Mouse (Mus musculus): Measurements from ENCODE around the gene Atp2a3. TPM values are rescaled to one million over a fixed set of nuclear protein-coding genes. Genes with fewer than 3 reads are reported as not detected.
A peak's percentile ranks its signal among the peaks of the same experiment; 100 is the strongest.

Atp2a3 gene
- total RNA-seq, 2 experiments from 2014 or later, result 17.1 to 19.0 TPM

- peak; percentile 40 to 59 for DNase-seq
- intact Hi-C loops (cut with DNase I), result no loop called here
Measured at GRCm38 (mm10) chr11:73024236-73024904, 63.4 kb downstream of the Atp2a3 start.

- DNase-seq, result no peak
- intact Hi-C loops (cut with DNase I), result no loop called here
Measured at GRCm38 (mm10) chr11:73026961-73027360, 66.0 kb downstream of the Atp2a3 start.

- DNase-seq, result peak; percentile 91 to 93
- intact Hi-C loops (cut with DNase I), result no loop called here
Measured at GRCm38 (mm10) chr11:73030821-73031498, 70.0 kb downstream of the Atp2a3 start.

GRCm38 (mm10) chr11:73031536-73031935 is 70.6 kb downstream of the Atp2a3 start:
- intact Hi-C loops (cut with DNase I), result no loop called here
- no peak for DNase-seq

- intact Hi-C loops (cut with DNase I), result no loop called here
- no peak for DNase-seq
Measured at GRCm38 (mm10) chr11:73036077-73036476, 75.1 kb downstream of the Atp2a3 start.

GRCm38 (mm10) chr11:73036889-73037288 is 75.9 kb downstream of the Atp2a3 start:
- DNase-seq, result no peak
- intact Hi-C loops (cut with DNase I), result no loop called here

- intact Hi-C loops (cut with DNase I), result loop anchor here (2.0 kb wide), 1 partner anchor 111 kb away; no protein-coding TSS in a partner anchor
- no peak for DNase-seq
Measured at GRCm38 (mm10) chr11:73037691-73038090, 76.7 kb downstream of the Atp2a3 start.

GRCm38 (mm10) chr11:73039102-73039799 is 78.3 kb downstream of the Atp2a3 start:
- peak; percentile 79 to 87 for DNase-seq
- intact Hi-C loops (cut with DNase I), result loop anchor here (1.0 to 2.0 kb wide), 2 partner anchors 32 to 112 kb away; no protein-coding TSS in a partner anchor

Small RNAs within 50 kb of the gene (microRNA-seq; reads per million reads assigned to microRNA genes)
- 0 reads per million in 2 experiments for gene Gm44467

Other genes starting within 250 kb of the Atp2a3 start
- gene Cyb5d2, start 165.0 kb upstream of the Atp2a3 start, total RNA-seq (2021), result 1 to 10 TPM; 8.0 to 9.0 TPM
- 10 to 100 TPM; 28.0 to 33.2 TPM for gene Zzef1, start 164.9 kb upstream of the Atp2a3 start, total RNA-seq (2021)
- gene P2rx1, start 37.9 kb downstream of the Atp2a3 start, total RNA-seq (2021), result under 1 TPM; 0.72 to 0.98 TPM
- gene Camkk1, start 57.8 kb downstream of the Atp2a3 start, total RNA-seq (2021), result 1 to 10 TPM; 1.1 to 2.0 TPM
- gene Ncbp3, start 86.6 kb downstream of the Atp2a3 start, total RNA-seq (2021), result 1 to 10 TPM; 9.0 TPM
- gene Itgae, start 129.4 kb downstream of the Atp2a3 start, total RNA-seq (2021), result under 1 TPM in 1 of 2 experiments, not detected in 1; 0.07 TPM
- gene Haspin, start 177.1 kb downstream of the Atp2a3 start, total RNA-seq (2021), result 1 to 10 TPM; 2.4 TPM
- gene P2rx5, start 199.3 kb downstream of the Atp2a3 start, total RNA-seq (2021), result 1 to 10 TPM; 7.4 to 8.1 TPM
- 10 to 100 TPM; 71.4 to 82.7 TPM for gene Emc6, start 215.9 kb downstream of the Atp2a3 start, total RNA-seq (2021)
- 100 to 1,000 TPM in 1 of 2 experiments, 10 to 100 TPM in 1; 89.1 to 105 TPM for gene Tax1bp3, start 215.9 kb downstream of the Atp2a3 start, total RNA-seq (2021)
- gene Ctns, start 237.9 kb downstream of the Atp2a3 start, total RNA-seq (2021), result 10 to 100 TPM; 11.7 to 13.9 TPM
- gene Shpk, start 238.3 kb downstream of the Atp2a3 start, total RNA-seq (2021), result 1 to 10 TPM; 1.5 to 2.0 TPM